Mouse (Mus musculus): ENCODE measurements around the gene Tbxa2r.

The Tbxa2r gene

DNA sequence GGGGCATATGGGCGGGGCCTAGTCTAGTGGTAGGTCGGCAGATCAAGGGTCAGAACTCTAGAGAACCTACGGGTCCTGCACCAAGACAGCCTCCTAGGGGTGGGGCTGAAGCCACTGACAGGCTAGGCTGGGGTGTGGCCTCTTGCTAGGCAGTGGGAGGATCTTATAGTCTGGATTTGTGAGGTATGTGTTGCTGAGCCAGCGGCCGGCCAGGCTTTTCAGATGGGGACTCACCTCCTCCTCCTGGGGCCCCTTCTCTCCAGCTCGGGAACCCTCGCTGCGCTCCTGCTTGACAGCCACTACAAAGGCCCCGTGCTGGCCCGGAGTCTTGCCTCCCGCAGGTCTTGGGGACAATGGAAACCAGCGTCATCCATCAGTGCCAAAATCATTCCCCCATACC, 20.6 kb downstream of the Tbxa2r start:
- no peak for DNase-seq

GRCm38 (mm10) chr10:81349961-81350350, 21.4 kb downstream of the Tbxa2r start:
- no peak for DNase-seq

DNA sequence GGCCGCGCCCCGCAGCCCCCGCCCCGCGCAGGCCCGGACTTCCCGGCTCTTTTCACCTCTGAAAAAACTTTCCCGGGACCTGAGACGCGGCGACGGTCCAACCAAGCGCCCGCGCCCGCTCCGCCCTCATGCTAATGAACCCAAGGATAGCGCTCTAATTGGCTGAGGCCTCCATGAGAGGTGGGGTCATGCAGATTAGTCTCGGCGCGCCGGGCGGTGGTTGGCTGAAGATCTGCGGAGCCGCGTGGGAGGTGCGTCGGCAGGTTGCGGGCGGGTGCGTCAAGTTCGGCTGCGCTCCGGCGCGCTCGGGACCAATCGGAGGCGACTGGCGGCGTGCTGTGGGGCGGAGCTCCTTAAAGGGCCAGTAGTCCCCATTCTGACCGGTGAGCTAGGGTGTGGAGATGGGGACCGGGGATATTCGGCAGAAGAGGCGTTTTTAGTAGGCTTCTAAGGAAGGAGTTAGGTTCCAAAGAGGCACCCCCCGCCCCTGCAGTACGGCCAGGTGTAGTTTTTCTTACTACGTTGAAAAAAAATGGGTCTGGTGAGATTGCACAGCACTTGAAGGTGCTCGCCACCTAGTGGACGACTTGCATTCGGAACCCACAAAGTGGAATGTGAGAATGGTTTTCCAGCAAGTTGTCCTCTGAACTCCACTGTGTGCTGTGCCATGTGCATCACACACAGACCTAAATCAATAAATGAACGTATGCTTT, 22.0 kb downstream of the Tbxa2r start, which contains the start of gene Hmg20b:
Gene Hmg20b, minus strand, starts transcription at position 130 of the 713 bp plus-strand sequence.
- peak; percentile 99 for DNase-seq

- DNase-seq, result no peak
Measured at GRCm38 (mm10) chr10:81351678-81352291, 23.3 kb downstream of the Tbxa2r start.

DNA sequence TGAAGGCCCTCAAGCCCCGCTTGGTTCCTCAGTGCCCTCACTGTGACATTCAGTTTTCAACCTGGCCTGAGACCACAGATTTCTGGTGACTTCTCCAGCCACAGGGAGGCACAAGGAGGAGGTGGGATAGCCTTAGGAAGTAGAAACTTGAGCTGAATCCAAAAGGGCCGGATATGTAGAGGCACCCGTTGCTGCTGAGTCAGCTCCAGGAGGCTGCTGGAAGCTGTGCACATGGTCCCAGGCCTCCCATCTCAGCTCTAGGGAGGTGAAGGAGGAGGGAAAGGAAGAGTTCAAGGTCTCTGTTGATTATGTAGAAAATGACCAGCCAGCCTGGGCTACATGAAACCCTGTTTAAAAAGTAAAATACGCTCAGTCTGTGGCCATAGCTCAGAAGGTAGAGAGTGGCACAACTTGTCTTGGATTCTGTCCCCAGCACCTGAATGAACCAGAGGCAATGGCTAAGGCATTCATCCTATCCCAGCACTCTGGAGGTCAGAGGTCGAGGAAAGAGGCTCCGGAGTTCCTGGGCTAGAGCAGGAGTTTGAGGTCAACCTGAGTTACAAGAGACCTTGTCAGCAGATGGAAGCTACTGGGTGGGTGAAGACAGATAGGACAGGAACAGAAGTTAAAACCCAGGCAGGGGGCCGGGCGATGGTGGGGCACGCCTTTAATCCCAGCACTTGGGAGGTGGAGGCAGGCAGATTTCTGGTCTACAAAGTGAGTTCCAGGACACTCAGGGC, 26.4 kb downstream of the Tbxa2r start:
- DNase-seq, result no peak

- DNase-seq, result no peak
Measured at GRCm38 (mm10) chr10:81355533-81355932, 27.0 kb downstream of the Tbxa2r start.

- DNase-seq, result no peak
Measured at GRCm38 (mm10) chr10:81356352-81356990, 27.9 kb downstream of the Tbxa2r start.

GRCm38 (mm10) chr10:81356991-81357844, 28.7 kb downstream of the Tbxa2r start, which contains the start of gene Mfsd12:
Mfsd12 (plus strand) TSS chr10:81357491.
- DNase-seq, result peak; percentile 89

- no peak for DNase-seq
Measured at GRCm38 (mm10) chr10:81358209-81358608, 29.7 kb downstream of the Tbxa2r start.

DNA sequence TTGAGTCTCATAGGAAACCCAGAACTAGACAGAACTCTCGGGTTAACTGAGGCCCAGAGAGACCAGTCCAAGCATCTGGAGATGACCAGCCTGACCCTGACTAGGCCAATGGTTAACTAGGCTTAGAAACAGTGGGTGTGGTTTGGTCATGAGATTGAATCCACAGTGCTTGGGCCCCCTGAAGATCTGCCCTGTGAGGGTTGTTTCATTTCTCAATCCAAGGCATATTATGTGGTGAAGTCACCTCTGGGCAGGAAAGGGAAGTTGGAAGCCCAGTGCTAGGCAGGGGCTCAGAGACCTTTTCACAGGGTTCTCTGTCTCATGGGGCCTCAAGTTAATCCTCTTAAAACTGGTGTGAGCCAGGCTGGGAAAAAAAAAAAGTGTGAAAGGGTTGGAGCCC, 30.3 kb downstream of the Tbxa2r start:
- DNase-seq, result no peak

DNA sequence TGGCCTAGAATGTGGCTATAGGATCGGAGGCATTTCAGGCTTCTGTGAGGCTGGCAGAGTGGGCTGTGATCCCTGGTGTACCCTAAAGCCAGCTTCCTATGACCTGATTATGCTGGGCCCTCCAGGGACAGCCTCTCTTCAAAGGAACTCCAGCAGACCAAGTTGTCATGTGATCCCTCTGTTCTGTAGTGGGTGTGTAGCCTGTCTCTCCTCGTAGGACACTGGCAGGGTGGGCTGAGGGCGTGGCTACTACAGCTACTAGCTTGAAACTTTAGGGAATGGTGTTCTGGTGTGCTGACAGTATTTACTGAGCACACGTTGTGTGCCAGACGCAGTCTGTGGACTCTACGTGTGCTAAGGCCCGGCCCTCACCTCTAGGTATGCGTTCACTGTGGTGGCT, 32.2 kb downstream of the Tbxa2r start:
- no peak for DNase-seq

GRCm38 (mm10) chr10:81362336-81362949, 33.9 kb downstream of the Tbxa2r start:
- DNase-seq, result no peak

- no peak for DNase-seq
Measured at GRCm38 (mm10) chr10:81363436-81364346, 35.2 kb downstream of the Tbxa2r start.

- no peak for DNase-seq
Measured at GRCm38 (mm10) chr10:81364666-81365065, 36.1 kb downstream of the Tbxa2r start.

GRCm38 (mm10) chr10:81365073-81365472, 36.5 kb downstream of the Tbxa2r start:
- DNase-seq, result no peak

- DNase-seq, result no peak
Measured at GRCm38 (mm10) chr10:81365672-81366476, 37.3 kb downstream of the Tbxa2r start, which contains the start of gene 4930404N11Rik. 4930404N11Rik (minus strand) TSS chr10:81365816.

DNA sequence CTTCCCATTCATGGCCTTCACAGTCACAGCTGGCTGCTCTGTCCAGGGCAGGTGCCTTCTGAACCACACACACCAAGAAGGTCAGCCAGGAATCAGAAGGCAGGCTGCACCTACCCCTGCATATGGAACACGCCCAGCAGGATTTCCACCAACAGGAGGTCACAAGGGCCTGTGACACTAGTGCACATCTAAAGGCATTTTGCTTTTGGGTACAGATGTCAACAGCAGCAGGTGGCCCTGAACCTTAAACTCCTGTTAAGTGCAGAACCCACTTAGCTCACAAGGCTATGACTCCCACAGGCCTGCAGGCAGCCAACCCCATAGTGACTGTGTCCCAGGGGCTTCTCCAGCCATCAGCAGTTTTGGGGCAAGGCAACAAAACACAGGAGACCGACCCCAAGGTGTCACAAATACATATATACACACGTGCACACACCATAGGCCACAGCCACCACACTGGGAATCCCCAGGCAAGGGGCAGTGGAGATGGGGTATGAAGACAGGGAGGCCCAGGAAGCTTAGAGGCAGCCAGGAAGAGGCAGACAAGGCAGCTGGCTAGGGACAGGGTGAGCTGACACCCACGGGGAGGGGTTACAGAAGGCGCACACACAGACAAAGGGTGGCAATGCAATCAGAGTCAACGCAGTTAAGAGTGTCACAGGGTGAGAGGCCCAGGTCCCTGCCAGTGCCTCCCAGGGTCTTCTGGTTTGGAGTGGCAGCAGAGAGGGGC, 38.1 kb downstream of the Tbxa2r start:
- no peak for DNase-seq

DNA sequence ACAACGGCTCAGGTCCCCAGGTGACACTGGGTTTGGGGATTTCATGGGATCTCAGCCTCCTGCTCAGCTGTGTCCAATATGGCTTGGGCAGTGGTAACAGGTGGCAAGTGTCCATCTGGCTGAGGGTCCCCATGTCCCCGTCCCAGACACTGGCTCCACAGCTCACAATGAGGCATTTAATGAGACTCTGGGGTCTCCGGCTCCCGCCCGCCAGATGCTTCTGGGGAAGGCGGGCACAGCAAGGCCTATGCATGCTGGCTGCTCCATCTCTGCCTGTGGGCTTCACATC, 38.6 kb downstream of the Tbxa2r start:
- DNase-seq, result no peak

DNA sequence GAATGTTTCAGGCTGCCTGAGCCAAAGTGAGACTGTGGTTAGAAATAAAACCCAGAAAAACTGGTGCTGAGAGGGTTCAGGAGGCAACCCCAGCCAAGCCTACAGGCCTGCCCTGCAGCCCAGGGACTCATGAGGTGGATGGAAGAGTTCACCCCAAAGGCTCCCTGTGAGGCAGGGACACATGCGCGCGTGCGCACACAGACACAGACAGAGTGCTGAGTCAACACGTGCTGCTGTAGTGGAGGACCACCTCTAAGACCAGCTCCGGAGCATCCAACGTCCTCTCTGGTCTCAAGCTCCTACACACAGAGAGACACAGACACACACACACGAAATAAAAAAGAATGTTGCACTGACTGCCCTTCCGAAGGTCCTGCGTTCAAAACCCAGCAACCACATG, 46.8 kb downstream of the Tbxa2r start:
- DNase-seq, result no peak
